8 mouse cellular contexts compared by ENCODE assay signal in genomic region chr4:118179467-118180300, GRCm38 (mm10). TPM values are rescaled to one million over a fixed set of nuclear protein-coding genes. Genes with fewer than 3 reads are reported as not detected.
DNase-seq lines count a peak whose midpoint lies in the region; ATAC-seq and TF ChIP-seq lines count a peak whose summit lies in the region.

Kdm4a (minus strand) TSS chr4:118180043.

- WGBS in heart, embryonic 12.5 days = under 1% methylated on average over 38 of the region's 38 CpGs
- WGBS in kidney, postnatal 0 days = under 1% methylated on average over 37 of the region's 38 CpGs
- under 1% methylated on average over 38 of the region's 38 CpGs for WGBS in liver, embryonic 11.5 days
- WGBS in stomach, embryonic 14.5 days = under 1% methylated on average over 38 of the region's 38 CpGs

- H3K27ac ChIP-seq in heart, embryonic 12.5 days (ENCODE audit: poor library complexity, severe bottlenecking) = peak within 1 kb of the TSS; percentile 96
- H3K27ac ChIP-seq in kidney, postnatal 0 days = peak within 1 kb of the TSS; percentile 89
- peak within 1 kb of the TSS; percentile 88 for H3K27ac ChIP-seq in liver, embryonic 11.5 days (ENCODE audit: low read depth, low read length)
- peak within 1 kb of the TSS; percentile 92 for H3K27ac ChIP-seq in stomach, embryonic 14.5 days (ENCODE audit: low read length)

- DNase-seq in CD4-positive helper T cell, adult 2 months (ENCODE audit: low read depth, low spot score) = peak; percentile 98
- peak; percentile 98 for DNase-seq in brain, embryonic 18.5 days (ENCODE audit: low read depth, low spot score)
- DNase-seq in kidney, postnatal 0 days (ENCODE audit: low spot score) = peak; percentile 100
- peak; percentile 89 for DNase-seq in liver, embryonic 11.5 days (ENCODE audit: low spot score)
- peak; percentile 98 for DNase-seq in naive thymus-derived CD4-positive, alpha-beta T cell, adult 2 months (ENCODE audit: low read depth)

- H3K9ac ChIP-seq in heart, embryonic 12.5 days = peak within 1 kb of the TSS; percentile 87
- peak within 1 kb of the TSS; percentile 75 for H3K9ac ChIP-seq in kidney, postnatal 0 days (ENCODE audit: low read depth, low read length)
- H3K9ac ChIP-seq in liver, embryonic 11.5 days (ENCODE audit: low read depth, low read length) = peak within 1 kb of the TSS; percentile 75
- peak within 1 kb of the TSS; percentile 71 for H3K9ac ChIP-seq in stomach, embryonic 14.5 days (replicated peaks; ENCODE audit: low read depth, low read length)

- ATAC-seq in erythroid progenitor cell, adult 5-6 weeks (replicated peaks; ENCODE audit: low FRiP score, poor library complexity, severe bottlenecking) = peak; percentile 94
- ATAC-seq in heart, embryonic 12.5 days (ENCODE audit: insufficient number of reproducible peaks, low FRiP score) = peak; percentile 99
- peak; percentile 100 for ATAC-seq in kidney, postnatal 0 days (replicated peaks; ENCODE audit: low FRiP score, low read depth)
- peak; percentile 99 for ATAC-seq in liver, embryonic 11.5 days (replicated peaks; ENCODE audit: low FRiP score)
- ATAC-seq in stomach, embryonic 14.5 days (ENCODE audit: insufficient number of reproducible peaks, insufficient read depth, low FRiP score, low read depth) = peak; percentile 100

- peaks cover 28% of the 10 kb centered on the region for H3K36me3 ChIP-seq in heart, embryonic 12.5 days
- H3K36me3 ChIP-seq in kidney, postnatal 0 days (ENCODE audit: insufficient read depth, low read length) = peaks cover 26% of the 10 kb centered on the region
- peaks cover 20% of the 10 kb centered on the region for H3K36me3 ChIP-seq in liver, embryonic 11.5 days (ENCODE audit: control insufficient read depth, insufficient read depth, low read length)
- peaks cover 25% of the 10 kb centered on the region for H3K36me3 ChIP-seq in stomach, embryonic 14.5 days (ENCODE audit: control insufficient read depth, insufficient read depth, low read length)

- peak within 1 kb of the TSS; percentile 85 for H3K4me3 ChIP-seq in heart, embryonic 12.5 days
- H3K4me3 ChIP-seq in kidney, postnatal 0 days (replicated peaks; ENCODE audit: low read depth, low read length) = peak within 1 kb of the TSS; percentile 66
- peak within 1 kb of the TSS; percentile 68 for H3K4me3 ChIP-seq in liver, embryonic 11.5 days (ENCODE audit: low read depth, low read length)
- peak within 1 kb of the TSS; percentile 59 for H3K4me3 ChIP-seq in stomach, embryonic 14.5 days (ENCODE audit: low read depth, low read length)

- no peaks in the 10 kb centered on the region for H3K27me3 ChIP-seq in heart, embryonic 12.5 days (replicated peaks)
- no peaks in the 10 kb centered on the region for H3K27me3 ChIP-seq in kidney, postnatal 0 days (ENCODE audit: insufficient read depth, low read length)
- no peaks in the 10 kb centered on the region for H3K27me3 ChIP-seq in liver, embryonic 11.5 days (replicated peaks; ENCODE audit: control insufficient read depth, insufficient read depth, low read length)
- no peaks in the 10 kb centered on the region for H3K27me3 ChIP-seq in stomach, embryonic 14.5 days (ENCODE audit: control insufficient read depth, insufficient read depth, low read length)

- no peaks in the 10 kb centered on the region for H3K9me3 ChIP-seq in heart, embryonic 12.5 days (replicated peaks)
- no peaks in the 10 kb centered on the region for H3K9me3 ChIP-seq in kidney, postnatal 0 days (replicated peaks; ENCODE audit: low read length)
- H3K9me3 ChIP-seq in liver, embryonic 11.5 days (ENCODE audit: control insufficient read depth, low read length) = no peaks in the 10 kb centered on the region
- no peaks in the 10 kb centered on the region for H3K9me3 ChIP-seq in stomach, embryonic 14.5 days (ENCODE audit: control insufficient read depth, low read depth, low read length)

- peaks cover 13% of the 10 kb centered on the region for H3K4me1 ChIP-seq in heart, embryonic 12.5 days (replicated peaks)
- peaks cover 5% of the 10 kb centered on the region for H3K4me1 ChIP-seq in kidney, postnatal 0 days (replicated peaks; ENCODE audit: insufficient read depth, low read length)
- H3K4me1 ChIP-seq in liver, embryonic 11.5 days (replicated peaks; ENCODE audit: control insufficient read depth, insufficient read depth, low read length) = peaks cover 7% of the 10 kb centered on the region
- H3K4me1 ChIP-seq in stomach, embryonic 14.5 days (ENCODE audit: control insufficient read depth, insufficient read depth, low read length) = peaks cover 11% of the 10 kb centered on the region

- H3K4me2 ChIP-seq in heart, embryonic 12.5 days = peak within 1 kb of the TSS; percentile 84
- H3K4me2 ChIP-seq in kidney, postnatal 0 days (ENCODE audit: low read length) = peak within 1 kb of the TSS; percentile 66
- H3K4me2 ChIP-seq in liver, embryonic 11.5 days = peak within 1 kb of the TSS; percentile 93
- H3K4me2 ChIP-seq in stomach, embryonic 14.5 days (replicated peaks; ENCODE audit: low read depth, low read length) = peak within 1 kb of the TSS; percentile 79

- TF ChIP-seq CTCF in kidney, postnatal 0 days (IDR thresholded peaks at IDR 0.05; ENCODE audit: low read depth) = no peak

RNA-seq across cellular contexts. Expression of gene Kdm4a, which starts in this region (rescaled TPM):
- 18.0 and 24.3 TPM in 2 replicates for total RNA-seq in erythroid progenitor cell, adult 5-6 weeks (2015; ENCODE audit: low replicate concordance)
- 42.5 and 62.1 TPM in 2 replicates for total RNA-seq in erythroid progenitor cell, adult 5-6 weeks (2017; ENCODE audit: low replicate concordance)
- polyA plus RNA-seq in heart, embryonic 12.5 days (2016; fragmentation: Nextera tagmentation; extraction: Ambion mirVana) = 26.8 and 27.5 TPM in 2 replicates
- 32.2 and 32.8 TPM in 2 replicates for polyA plus RNA-seq in kidney, postnatal 0 days (2015; fragmentation: Nextera tagmentation; extraction: Ambion mirVana)
- polyA plus RNA-seq in liver, embryonic 11.5 days (2014; fragmentation: Nextera tagmentation; extraction: Ambion mirVana) = 22.8 and 23.6 TPM in 2 replicates
- 43.5 and 45.2 TPM in 2 replicates for polyA plus RNA-seq in stomach, embryonic 14.5 days (2014; fragmentation: Nextera tagmentation; extraction: Ambion mirVana)

Comparison
In these comparisons a context has a peak if more than half of its experiments do, and no peak if none do; other contexts are left out.
1. Peak in every context shown above with its lines: DNase-seq, ATAC-seq, H3K4me3 ChIP-seq and H3K27ac ChIP-seq.